Mouse (Mus musculus) stomach, embryonic 16.5 days (tissue): ENCODE measurements around the gene Srrm2. TPM values are rescaled to one million over a fixed set of nuclear protein-coding genes. Genes with fewer than 3 reads are reported as not detected.

Experiments used
- ATAC-seq: fragments of 200-750 bp; cut with Nextera tagmentation; 2 replicates; pipeline ENCODE4 v1.8.0; 2017; ENCODE audit warnings: moderate number of reproducible peaks, moderate TSS enrichment; ENCODE audit not compliant: insufficient read depth, low FRiP score
- H3K27ac ChIP-seq: fragments of 300-500 bp; sonication (generic); 2 replicates; pipeline ENCODE4 v1.5.1; 2014; ENCODE audit warnings: low read length
- H3K27me3 ChIP-seq: fragments of 300-500 bp; sonication (generic); 2 replicates; pipeline ENCODE4 v1.6.1; 2014; ENCODE audit warnings: low read length, control low read depth, mixed read lengths; ENCODE audit not compliant: control insufficient read depth, insufficient read depth
- H3K36me3 ChIP-seq: fragments of 300-500 bp; sonication (generic); 2 replicates; pipeline ENCODE4 v1.6.1; 2014; ENCODE audit warnings: low read length; ENCODE audit not compliant: control insufficient read depth, insufficient read depth
- H3K4me1 ChIP-seq: fragments of 300-500 bp; sonication (generic); 2 replicates; pipeline ENCODE4 v1.6.1; 2014; ENCODE audit warnings: low read length, control low read depth, mixed read lengths; ENCODE audit not compliant: control insufficient read depth, insufficient read depth
- H3K4me2 ChIP-seq: fragments of 300-500 bp; sonication (generic); 2 replicates; pipeline ENCODE4 v1.6.1; 2014; ENCODE audit warnings: low read depth, low read length, mixed read lengths
- H3K4me3 ChIP-seq: fragments of 300-500 bp; sonication (generic); replicated peaks from 2 replicates; pipeline ENCODE4 v1.5.1; 2014; ENCODE audit warnings: mild to moderate bottlenecking, low read length
- H3K9ac ChIP-seq: fragments of 300-500 bp; sonication (generic); 2 replicates; pipeline ENCODE4 v1.6.1; 2014; ENCODE audit warnings: low read length
- H3K9me3 ChIP-seq: fragments of 300-500 bp; sonication (generic); replicated peaks from 2 replicates; pipeline ENCODE4 v1.6.1; 2016; ENCODE audit warnings: low read length, control low read depth; ENCODE audit not compliant: control insufficient read depth
- WGBS: fragments of 180-500 bp; shearing (Covaris S2); extraction: QIAGEN DNeasy Blood & Tissue Kit; methylation state at CpG from one replicate; pipeline ENCODE4 v1.1.7; 2014; 5-methylcytosine and 5-hydroxymethylcytosine counted together
- polyA plus RNA-seq: library from polyadenylated mRNA; unstranded; fragments of >200 nt; fragmentation: Nextera tagmentation; extraction: Ambion mirVana; gene quantifications from 2 replicates; pipeline ENCODE4 v1.2.1, GENCODE M21; 2015

The Srrm2 gene
- polyA plus RNA-seq, 1 experiment from 2014 or later, result 350 TPM

- Histone ChIP-seq H3K36me3 (no peaks in the 10 kb centered on the region), H3K27me3 (peaks cover 59% of the 10 kb centered on the region), H3K4me2 (peak overlapping the region; percentile 59), H3K4me3 (no peak overlapping the region), H3K9me3 (no peaks in the 10 kb centered on the region), H3K9ac (0 out of 2 replicates have a peak overlapping the region, but pooled peaks have one; percentile 55), H3K27ac (no peak overlapping the region), H3K4me1 (peaks cover 27% of the 10 kb centered on the region)
- no peak for ATAC-seq
- 7% methylated on average over 12 of the region's 12 CpGs for WGBS
Measured at GRCm38 (mm10) chr17:23746311-23746710, 44.0 kb upstream of the Srrm2 start.

- H3K27me3 ChIP-seq, result peaks cover 55% of the 10 kb centered on the region
- no peak overlapping the region for H3K9ac ChIP-seq
- H3K4me2 ChIP-seq, result no peak overlapping the region
Measured at GRCm38 (mm10) chr17:23746767-23747166, 43.6 kb upstream of the Srrm2 start.

GRCm38 (mm10) chr17:23747471-23747870 lies 42.9 kb upstream of the Srrm2 start:
- H3K9ac ChIP-seq, result no peak overlapping the region
- peaks cover 8% of the 10 kb centered on the region; the same call in 1 of the 2 replicates for H3K36me3 ChIP-seq
- peaks cover 48% of the 10 kb centered on the region for H3K27me3 ChIP-seq
- peaks cover 22% of the 10 kb centered on the region for H3K4me1 ChIP-seq
- no peaks in the 10 kb centered on the region for H3K9me3 ChIP-seq
- H3K27ac ChIP-seq, result no peak overlapping the region
- 76% methylated on average over 3 of the region's 3 CpGs for WGBS
- no peak for ATAC-seq
- no peak overlapping the region for H3K4me2 ChIP-seq
- no peak overlapping the region for H3K4me3 ChIP-seq

More at GRCm38 (mm10) chr17:23746767-23747166, 43.6 kb upstream of the Srrm2 start:
- Histone ChIP-seq H3K4me1 (peaks cover 27% of the 10 kb centered on the region), H3K9me3 (no peaks in the 10 kb centered on the region), H3K27ac (no peak overlapping the region), H3K4me3 (no peak overlapping the region), H3K36me3 (0 out of 2 replicates have a peak, but pooled peaks cover 4% of the 10 kb centered on the region)
- no peak for ATAC-seq
- 79% methylated on average over 3 of the region's 3 CpGs for WGBS

- Histone ChIP-seq H3K36me3 (peaks cover 11% of the 10 kb centered on the region; the same call in 1 of the 2 replicates), H3K9ac (no peak overlapping the region), H3K9me3 (no peaks in the 10 kb centered on the region), H3K4me3 (no peak overlapping the region), H3K27ac (no peak overlapping the region), H3K4me1 (peaks cover 21% of the 10 kb centered on the region), H3K4me2 (no peak overlapping the region), H3K27me3 (peaks cover 42% of the 10 kb centered on the region)
- WGBS, result 21% methylated on average over 6 of the region's 6 CpGs
- ATAC-seq, result no peak
Measured at GRCm38 (mm10) chr17:23748026-23748425, 42.3 kb upstream of the Srrm2 start.

- no peaks in the 10 kb centered on the region for H3K9me3 ChIP-seq
- peak overlapping the region; percentile 47 for H3K4me2 ChIP-seq
- WGBS, result 30% methylated on average over 10 of the region's 10 CpGs
- H3K9ac ChIP-seq, result peak overlapping the region; percentile 8; the same call in 1 of the 2 replicates
- H3K4me3 ChIP-seq, result peak overlapping the region; percentile 24
- H3K4me1 ChIP-seq, result peaks cover 21% of the 10 kb centered on the region
- no peak overlapping the region for H3K27ac ChIP-seq
- ATAC-seq, result peak; percentile 41; the same call in 1 of the 2 replicates
- H3K36me3 ChIP-seq, result peaks cover 11% of the 10 kb centered on the region; the same call in 1 of the 2 replicates
- H3K27me3 ChIP-seq, result peaks cover 34% of the 10 kb centered on the region
Measured at GRCm38 (mm10) chr17:23748631-23749391, 41.5 kb upstream of the Srrm2 start.

- H3K9me3 ChIP-seq, result no peaks in the 10 kb centered on the region
- H3K4me2 ChIP-seq, result peak overlapping the region; percentile 47
- peaks cover 18% of the 10 kb centered on the region for H3K4me1 ChIP-seq
- no peak overlapping the region for H3K27ac ChIP-seq
- peaks cover 27% of the 10 kb centered on the region for H3K27me3 ChIP-seq
- peak overlapping the region; percentile 24 for H3K4me3 ChIP-seq
- WGBS, result 77% methylated on average over 11 of the region's 11 CpGs
- H3K9ac ChIP-seq, result peak overlapping the region; percentile 8; the same call in 1 of the 2 replicates
- ATAC-seq, result no peak
- peaks cover 11% of the 10 kb centered on the region; the same call in 1 of the 2 replicates for H3K36me3 ChIP-seq
Measured at GRCm38 (mm10) chr17:23749400-23750191, 40.7 kb upstream of the Srrm2 start.

GRCm38 (mm10) chr17:23755689-23756088 lies 34.6 kb upstream of the Srrm2 start:
- no peak overlapping the region for H3K9ac ChIP-seq

GRCm38 (mm10) chr17:23757581-23757980 lies 32.8 kb upstream of the Srrm2 start:
- Histone ChIP-seq H3K36me3 (peaks cover 15% of the 10 kb centered on the region; the same call in 1 of the 2 replicates), H3K4me1 (no peaks in the 10 kb centered on the region), H3K27ac (no peak overlapping the region), H3K9ac (no peak overlapping the region), H3K27me3 (no peaks in the 10 kb centered on the region), H3K4me3 (no peak overlapping the region), H3K9me3 (no peaks in the 10 kb centered on the region), H3K4me2 (no peak overlapping the region)
- ATAC-seq, result no peak
- 92% methylated on average over 9 of the region's 9 CpGs for WGBS

More at GRCm38 (mm10) chr17:23755689-23756088, 34.6 kb upstream of the Srrm2 start:
- H3K4me3 ChIP-seq, result no peak overlapping the region
- peaks cover 24% of the 10 kb centered on the region; the same call in 1 of the 2 replicates for H3K36me3 ChIP-seq
- WGBS, result 85% methylated on average over 13 of the region's 13 CpGs
- H3K4me2 ChIP-seq, result no peak overlapping the region
- H3K27ac ChIP-seq, result no peak overlapping the region
- no peaks in the 10 kb centered on the region for H3K4me1 ChIP-seq
- no peaks in the 10 kb centered on the region for H3K9me3 ChIP-seq
- no peaks in the 10 kb centered on the region for H3K27me3 ChIP-seq
- 0 out of 2 replicates have a peak, but pooled peaks have one; percentile 37 for ATAC-seq
